Mouse (Mus musculus): ENCODE data around the gene Chchd4. TPM values are rescaled to one million over a fixed set of nuclear protein-coding genes. Genes with fewer than 3 reads are reported as not detected.

Chchd4 gene
- polyA plus RNA-seq, 1 experiment: 24.6 TPM

- no peak for TF ChIP-seq POLR2A (IDR thresholded peaks at IDR 0.05; ENCODE audit: insufficient read depth, low read length)
- no peak for TF ChIP-seq EP300 (IDR thresholded peaks at IDR 0.05; ENCODE audit: insufficient read depth, low read depth, low read length)
- no peak for TF ChIP-seq CTCF (IDR thresholded peaks at IDR 0.05; ENCODE audit: low read depth, low read length)
- Histone ChIP-seq H3K27ac (ENCODE audit: insufficient read depth, low read length) (no peak overlapping the region), H3K4me1 (ENCODE audit: control insufficient read depth, insufficient read depth, low read length) (no peaks in the 10 kb centered on the region), H3K4me3 (ENCODE audit: low read depth, low read length) (no peak overlapping the region), H3K9ac (ENCODE audit: low read depth, poor library complexity, severe bottlenecking) (no peak overlapping the region), H3K27me3 (ENCODE audit: control insufficient read depth, insufficient read depth, low read length, poor library complexity, severe bottlenecking) (no peaks in the 10 kb centered on the region), H3K9me3 (replicated peaks; ENCODE audit: control insufficient read depth, insufficient read depth, low read length, poor library complexity, severe bottlenecking) (no peaks in the 10 kb centered on the region), H3K36me3 (ENCODE audit: control insufficient read depth, insufficient read depth, low read length, poor library complexity, severe bottlenecking) (no peaks in the 10 kb centered on the region)
These were observed 56.0 kb downstream of the Chchd4 start for GRCm38 (mm10) chr6:91417291-91417845.

GRCm38 (mm10) chr6:91416146-91416545, 57.2 kb downstream of the Chchd4 start:
- Histone ChIP-seq H3K4me1 (ENCODE audit: control insufficient read depth, insufficient read depth, low read length) (no peaks in the 10 kb centered on the region), H3K9me3 (replicated peaks; ENCODE audit: control insufficient read depth, insufficient read depth, low read length, poor library complexity, severe bottlenecking) (no peaks in the 10 kb centered on the region), H3K4me3 (ENCODE audit: low read depth, low read length) (no peak overlapping the region), H3K27me3 (ENCODE audit: control insufficient read depth, insufficient read depth, low read length, poor library complexity, severe bottlenecking) (peaks cover 1% of the 10 kb centered on the region), H3K9ac (ENCODE audit: low read depth, poor library complexity, severe bottlenecking) (no peak overlapping the region), H3K27ac (ENCODE audit: insufficient read depth, low read length) (no peak overlapping the region), H3K36me3 (ENCODE audit: control insufficient read depth, insufficient read depth, low read length, poor library complexity, severe bottlenecking) (no peaks in the 10 kb centered on the region)
- TF ChIP-seq POLR2A (IDR thresholded peaks at IDR 0.05; ENCODE audit: insufficient read depth, low read length): no peak
- TF ChIP-seq CTCF (IDR thresholded peaks at IDR 0.05; ENCODE audit: low read depth, low read length): no peak
- no peak for TF ChIP-seq EP300 (IDR thresholded peaks at IDR 0.05; ENCODE audit: insufficient read depth, low read depth, low read length)

GRCm38 (mm10) chr6:91414890-91415289, 58.5 kb downstream of the Chchd4 start:
- Histone ChIP-seq H3K4me3 (ENCODE audit: low read depth, low read length) (no peak overlapping the region), H3K27ac (ENCODE audit: insufficient read depth, low read length) (no peak overlapping the region), H3K4me1 (ENCODE audit: control insufficient read depth, insufficient read depth, low read length) (no peaks in the 10 kb centered on the region), H3K27me3 (ENCODE audit: control insufficient read depth, insufficient read depth, low read length, poor library complexity, severe bottlenecking) (peaks cover 12% of the 10 kb centered on the region), H3K9me3 (replicated peaks; ENCODE audit: control insufficient read depth, insufficient read depth, low read length, poor library complexity, severe bottlenecking) (no peaks in the 10 kb centered on the region), H3K9ac (ENCODE audit: low read depth, poor library complexity, severe bottlenecking) (no peak overlapping the region), H3K36me3 (ENCODE audit: control insufficient read depth, insufficient read depth, low read length, poor library complexity, severe bottlenecking) (no peaks in the 10 kb centered on the region)
- TF ChIP-seq CTCF (IDR thresholded peaks at IDR 0.05; ENCODE audit: low read depth, low read length): peak; percentile 88
- no peak for TF ChIP-seq POLR2A (IDR thresholded peaks at IDR 0.05; ENCODE audit: insufficient read depth, low read length)

Other genes starting within 250 kb of the Chchd4 start
- 5.3 and 15.8 TPM in 2 replicates for gene Wnt7a, start 62.2 kb downstream of the Chchd4 start, polyA plus RNA-seq (2011; ENCODE audit: insufficient read depth, insufficient read length, low read depth, missing spikeins)
- gene Tmem43, start 157 bp upstream of the Chchd4 start, polyA plus RNA-seq (2011; ENCODE audit: insufficient read depth, insufficient read length, low read depth, missing spikeins): 49.2 and 55.3 TPM in 2 replicates
- 15.4 and 16.5 TPM in 2 replicates for gene Xpc, start 42.3 kb upstream of the Chchd4 start, polyA plus RNA-seq (2011; ENCODE audit: insufficient read depth, insufficient read length, low read depth, missing spikeins)
- 188 and 207 TPM in 2 replicates for gene Lsm3, start 42.4 kb upstream of the Chchd4 start, polyA plus RNA-seq (2011; ENCODE audit: insufficient read depth, insufficient read length, low read depth, missing spikeins)
- gene Slc6a6, start 210.5 kb upstream of the Chchd4 start, polyA plus RNA-seq (2011; ENCODE audit: insufficient read depth, insufficient read length, low read depth, missing spikeins): 109 and 114 TPM in 2 replicates

Data from ES-Bruce4 (cell line).